Mouse (Mus musculus): Measurements from ENCODE around the gene Timeless. TPM values are rescaled to one million over a fixed set of nuclear protein-coding genes. Genes with fewer than 3 reads are reported as not detected.
A peak's percentile ranks its signal among the peaks of the same experiment; 100 is the strongest.

Timeless gene
- polyA plus RNA-seq, 1 experiment from 2014 or later = 58.7 TPM

DNA sequence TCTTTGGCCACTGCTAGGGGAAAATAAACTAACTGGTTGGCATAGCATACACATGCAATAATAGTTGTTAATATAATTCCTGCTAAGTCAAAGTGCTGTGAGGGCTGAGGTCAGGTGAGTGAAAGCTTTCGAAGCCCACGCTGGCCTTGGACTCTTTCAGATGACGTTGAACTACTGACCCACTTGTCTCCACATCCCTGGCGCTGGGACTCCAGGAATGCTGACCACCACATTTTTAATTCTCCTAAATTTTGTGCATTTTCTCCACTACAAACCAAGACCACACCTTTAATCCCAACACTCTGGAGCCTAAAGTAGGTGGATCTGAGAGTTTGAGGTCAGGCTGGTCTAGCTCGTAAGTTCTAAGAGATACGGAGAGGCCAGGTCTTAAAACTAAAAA is 38.8 kb upstream of the Timeless start:
- Histone ChIP-seq H3K27me3 (ENCODE audit: control insufficient read depth, insufficient read depth, low read length) (peaks cover 18% of the 10 kb centered on the region), H3K4me3 (ENCODE audit: low read depth, low read length) (no peak overlapping the region), H3K36me3 (ENCODE audit: control insufficient read depth, insufficient read depth, low read length) (no peaks in the 10 kb centered on the region), H3K27ac (ENCODE audit: low read depth, low read length) (no peak overlapping the region), H3K4me2 (ENCODE audit: low read depth) (no peak overlapping the region), H3K4me1 (ENCODE audit: control insufficient read depth, insufficient read depth, low read length) (0 out of 2 replicates have a peak, but pooled peaks cover 6% of the 10 kb centered on the region), H3K9me3 (ENCODE audit: control insufficient read depth, low read length) (no peaks in the 10 kb centered on the region), H3K9ac (ENCODE audit: low read length) (no peak overlapping the region)
- ATAC-seq (ENCODE audit: insufficient read depth, low FRiP score, low TSS enrichment) (no peak), DNase-seq (ENCODE audit: low spot score) (no peak)
- WGBS = 94% methylated on average over 6 of the region's 6 CpGs

DNA sequence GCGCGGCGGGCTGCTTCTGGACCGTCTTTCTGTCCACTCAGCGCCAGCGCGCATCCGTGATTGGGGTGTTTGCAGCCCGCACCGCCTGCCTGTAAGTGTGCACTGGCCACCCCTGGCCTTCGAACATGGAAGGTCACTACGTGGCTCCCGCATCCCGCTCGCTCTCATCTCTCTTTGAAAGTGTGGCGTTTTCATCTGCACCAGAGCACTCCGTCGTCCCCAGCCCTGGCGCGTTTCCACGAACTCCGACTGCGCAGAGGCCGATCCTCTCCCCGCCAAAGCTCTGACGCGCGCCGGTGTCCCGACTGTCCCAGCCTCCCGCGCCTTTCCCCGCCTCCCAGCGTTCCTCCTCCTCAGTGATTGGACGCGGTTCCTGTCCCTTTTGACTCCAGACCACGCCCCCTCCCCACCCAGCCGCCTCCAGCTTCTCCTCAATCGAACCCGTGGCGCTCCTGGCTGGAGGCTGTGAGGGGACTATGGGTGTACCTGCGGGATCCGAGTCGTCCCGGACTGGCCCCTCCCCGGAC is 37.8 kb upstream of the Timeless start, which contains the start of gene Gls2:
Gene Gls2 (plus strand): TSS at position 434 of the 527 bp plus-strand sequence.
- Histone ChIP-seq H3K27ac (ENCODE audit: low read depth, low read length) (no peak within 1 kb of the TSS), H3K4me3 (ENCODE audit: low read depth, low read length) (peak within 1 kb of the TSS; percentile 69), H3K4me2 (ENCODE audit: low read depth) (peak within 1 kb of the TSS; percentile 99), H3K4me1 (ENCODE audit: control insufficient read depth, insufficient read depth, low read length) (0 out of 2 replicates have a peak, but pooled peaks cover 6% of the 10 kb centered on the region), H3K9me3 (ENCODE audit: control insufficient read depth, low read length) (no peaks in the 10 kb centered on the region), H3K27me3 (ENCODE audit: control insufficient read depth, insufficient read depth, low read length) (peaks cover 18% of the 10 kb centered on the region), H3K9ac (ENCODE audit: low read length) (peak within 1 kb of the TSS; percentile 71), H3K36me3 (ENCODE audit: control insufficient read depth, insufficient read depth, low read length) (no peaks in the 10 kb centered on the region)
- peak; percentile 96 for ATAC-seq (ENCODE audit: insufficient read depth, low FRiP score, low TSS enrichment)
- under 1% methylated on average over 42 of the region's 46 CpGs for WGBS
- peak; percentile 96 for DNase-seq (ENCODE audit: low spot score)

DNA sequence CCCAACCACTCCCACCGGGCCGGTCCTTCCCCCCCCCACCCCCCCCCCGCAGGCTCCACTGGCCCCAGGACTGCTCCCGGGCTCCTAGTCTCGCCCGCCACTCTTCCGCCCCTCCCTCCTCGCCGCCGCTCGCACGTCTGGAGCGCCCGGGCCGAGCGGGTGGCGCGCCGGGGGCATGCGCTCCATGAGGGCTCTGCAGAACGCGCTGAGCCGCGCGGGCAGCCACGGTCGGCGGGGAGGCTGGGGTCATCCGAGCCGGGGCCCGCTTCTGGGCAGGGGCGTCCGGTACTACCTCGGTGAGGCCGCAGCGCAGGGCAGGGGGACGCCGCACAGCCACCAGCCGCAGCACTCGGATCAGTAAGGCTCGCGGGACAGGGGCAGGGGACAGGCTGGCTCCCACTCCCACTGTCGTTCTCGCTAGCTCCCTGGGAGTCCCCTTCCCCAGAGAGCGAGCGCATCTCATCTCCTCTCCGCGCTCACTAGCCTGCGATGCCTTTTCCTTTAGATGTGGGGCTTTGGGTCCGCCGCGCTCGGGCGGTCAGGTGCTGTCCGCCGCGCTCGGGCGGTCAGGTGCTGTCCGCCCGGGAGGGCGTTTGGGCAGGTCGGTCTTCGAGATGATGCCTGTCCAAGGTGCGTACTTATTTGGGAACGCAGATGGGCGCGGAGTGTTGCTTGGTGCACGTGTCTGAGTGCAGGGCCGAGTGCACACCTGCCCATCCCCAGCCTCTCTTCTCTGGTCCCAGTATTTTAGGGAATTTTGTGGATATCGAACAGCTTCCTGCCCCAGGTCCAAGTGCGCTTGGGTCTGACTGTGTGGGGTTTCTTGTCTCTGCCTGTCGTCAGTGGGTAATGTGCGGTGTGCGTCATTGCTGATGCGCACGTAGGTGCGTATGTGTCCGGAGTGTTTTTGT is 37.1 kb upstream of the Timeless start:
- DNase-seq (ENCODE audit: low spot score) (peak; percentile 18), ATAC-seq (ENCODE audit: insufficient read depth, low FRiP score, low TSS enrichment) (peak; percentile 84)
- no peak overlapping the region for H3K27ac ChIP-seq (ENCODE audit: low read depth, low read length)
- peaks cover 18% of the 10 kb centered on the region for H3K27me3 ChIP-seq (ENCODE audit: control insufficient read depth, insufficient read depth, low read length)
- peak overlapping the region; percentile 71 for H3K9ac ChIP-seq (ENCODE audit: low read length)
- no peaks in the 10 kb centered on the region for H3K36me3 ChIP-seq (ENCODE audit: control insufficient read depth, insufficient read depth, low read length)
- H3K4me3 ChIP-seq (ENCODE audit: low read depth, low read length) = peak overlapping the region; percentile 69
- WGBS = under 1% methylated on average over 63 of the region's 79 CpGs
- peak overlapping the region; percentile 99 for H3K4me2 ChIP-seq (ENCODE audit: low read depth)
- no peaks in the 10 kb centered on the region for H3K9me3 ChIP-seq (ENCODE audit: control insufficient read depth, low read length)
- H3K4me1 ChIP-seq (ENCODE audit: control insufficient read depth, insufficient read depth, low read length) = 0 out of 2 replicates have a peak, but pooled peaks cover 6% of the 10 kb centered on the region

DNA sequence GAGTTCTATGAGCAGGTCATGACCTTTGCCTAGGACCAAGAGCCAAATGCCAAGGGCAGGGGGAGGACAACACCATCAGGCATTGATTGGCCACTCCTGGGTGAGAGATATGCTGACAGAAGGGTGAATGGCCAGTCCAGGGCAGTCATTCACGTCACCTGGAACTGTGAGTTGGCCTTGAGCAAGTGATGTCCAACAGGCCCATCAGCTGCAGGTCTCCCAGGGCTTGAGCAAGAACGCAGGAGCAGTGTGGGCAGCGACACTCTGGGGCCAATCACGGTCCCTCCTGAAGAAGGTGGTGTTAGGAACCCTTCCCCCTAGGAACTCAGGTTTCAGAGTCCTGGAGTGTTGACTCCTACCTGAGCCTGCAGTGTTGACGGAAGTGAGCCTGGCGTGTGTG is 30.0 kb upstream of the Timeless start:
- no peak for DNase-seq (ENCODE audit: low spot score)
- H3K36me3 ChIP-seq (ENCODE audit: control insufficient read depth, insufficient read depth, low read length) = no peaks in the 10 kb centered on the region
- no peaks in the 10 kb centered on the region for H3K9me3 ChIP-seq (ENCODE audit: control insufficient read depth, low read length)
- H3K27ac ChIP-seq (ENCODE audit: low read depth, low read length) = no peak overlapping the region
- WGBS = 80% methylated on average over 6 of the region's 6 CpGs
- no peak for ATAC-seq (ENCODE audit: insufficient read depth, low FRiP score, low TSS enrichment)
- H3K4me3 ChIP-seq (ENCODE audit: low read depth, low read length) = no peak overlapping the region
- no peaks in the 10 kb centered on the region for H3K27me3 ChIP-seq (ENCODE audit: control insufficient read depth, insufficient read depth, low read length)
- H3K4me1 ChIP-seq (ENCODE audit: control insufficient read depth, insufficient read depth, low read length) = no peaks in the 10 kb centered on the region
- H3K9ac ChIP-seq (ENCODE audit: low read length) = no peak overlapping the region
- H3K4me2 ChIP-seq (ENCODE audit: low read depth) = no peak overlapping the region

DNA sequence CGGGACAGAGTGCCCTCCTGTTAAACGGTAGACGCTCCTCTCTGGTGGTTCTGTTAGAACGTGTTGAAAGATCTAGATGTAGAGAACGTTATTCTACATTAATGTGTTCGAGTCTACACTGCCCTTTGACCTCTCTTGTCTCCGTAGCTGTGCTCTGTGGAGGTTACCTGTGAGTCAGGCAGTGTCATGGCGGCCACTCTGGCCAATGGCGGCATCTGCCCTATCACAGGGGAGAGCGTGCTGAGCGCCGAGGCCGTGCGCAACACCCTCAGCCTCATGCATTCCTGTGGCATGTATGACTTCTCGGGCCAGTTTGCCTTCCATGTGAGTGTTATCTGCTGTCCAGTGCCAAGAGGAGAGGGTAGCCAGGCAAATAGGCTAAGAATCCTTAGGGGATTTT is 26.9 kb upstream of the Timeless start:
- no peak overlapping the region for H3K27ac ChIP-seq (ENCODE audit: low read depth, low read length)
- H3K9ac ChIP-seq (ENCODE audit: low read length) = no peak overlapping the region
- no peak overlapping the region for H3K4me2 ChIP-seq (ENCODE audit: low read depth)
- ATAC-seq (ENCODE audit: insufficient read depth, low FRiP score, low TSS enrichment) (no peak), DNase-seq (ENCODE audit: low spot score) (no peak)
- 90% methylated on average over 15 of the region's 15 CpGs for WGBS
- H3K27me3 ChIP-seq (ENCODE audit: control insufficient read depth, insufficient read depth, low read length) = no peaks in the 10 kb centered on the region
- no peaks in the 10 kb centered on the region for H3K9me3 ChIP-seq (ENCODE audit: control insufficient read depth, low read length)
- no peaks in the 10 kb centered on the region for H3K4me1 ChIP-seq (ENCODE audit: control insufficient read depth, insufficient read depth, low read length)
- H3K36me3 ChIP-seq (ENCODE audit: control insufficient read depth, insufficient read depth, low read length) = no peaks in the 10 kb centered on the region
- H3K4me3 ChIP-seq (ENCODE audit: low read depth, low read length) = no peak overlapping the region

DNA sequence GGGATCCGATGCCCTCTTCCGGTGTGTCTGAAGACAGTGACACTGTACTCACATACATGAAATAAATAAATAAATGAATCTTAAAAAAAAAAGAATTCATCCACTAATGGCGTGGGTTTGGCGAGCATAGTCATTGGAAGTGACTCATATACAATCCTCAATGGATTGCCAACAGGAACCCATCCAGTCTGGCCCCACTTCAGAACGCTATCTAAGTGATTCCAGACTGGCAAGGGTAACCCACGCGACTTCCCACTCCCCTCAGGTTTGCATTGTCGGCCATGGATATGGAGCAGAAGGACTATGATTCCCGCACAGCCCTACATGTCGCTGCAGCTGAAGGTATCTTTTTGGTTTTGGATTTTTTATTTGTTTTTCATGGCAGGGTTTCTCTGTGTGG is 23.5 kb upstream of the Timeless start:
- no peak for ATAC-seq (ENCODE audit: insufficient read depth, low FRiP score, low TSS enrichment)
- WGBS = 93% methylated on average over 10 of the region's 10 CpGs
- peaks cover 7% of the 10 kb centered on the region for H3K4me1 ChIP-seq (ENCODE audit: control insufficient read depth, insufficient read depth, low read length)
- H3K27ac ChIP-seq (ENCODE audit: low read depth, low read length) = no peak overlapping the region
- no peak overlapping the region for H3K4me2 ChIP-seq (ENCODE audit: low read depth)
- 0 out of 2 replicates have a peak, but pooled peaks cover under 1% of the 10 kb centered on the region for H3K27me3 ChIP-seq (ENCODE audit: control insufficient read depth, insufficient read depth, low read length)
- DNase-seq (ENCODE audit: low spot score) = no peak
- no peak overlapping the region for H3K4me3 ChIP-seq (ENCODE audit: low read depth, low read length)
- no peaks in the 10 kb centered on the region for H3K36me3 ChIP-seq (ENCODE audit: control insufficient read depth, insufficient read depth, low read length)
- H3K9me3 ChIP-seq (ENCODE audit: control insufficient read depth, low read length) = no peaks in the 10 kb centered on the region
- no peak overlapping the region for H3K9ac ChIP-seq (ENCODE audit: low read length)

DNA sequence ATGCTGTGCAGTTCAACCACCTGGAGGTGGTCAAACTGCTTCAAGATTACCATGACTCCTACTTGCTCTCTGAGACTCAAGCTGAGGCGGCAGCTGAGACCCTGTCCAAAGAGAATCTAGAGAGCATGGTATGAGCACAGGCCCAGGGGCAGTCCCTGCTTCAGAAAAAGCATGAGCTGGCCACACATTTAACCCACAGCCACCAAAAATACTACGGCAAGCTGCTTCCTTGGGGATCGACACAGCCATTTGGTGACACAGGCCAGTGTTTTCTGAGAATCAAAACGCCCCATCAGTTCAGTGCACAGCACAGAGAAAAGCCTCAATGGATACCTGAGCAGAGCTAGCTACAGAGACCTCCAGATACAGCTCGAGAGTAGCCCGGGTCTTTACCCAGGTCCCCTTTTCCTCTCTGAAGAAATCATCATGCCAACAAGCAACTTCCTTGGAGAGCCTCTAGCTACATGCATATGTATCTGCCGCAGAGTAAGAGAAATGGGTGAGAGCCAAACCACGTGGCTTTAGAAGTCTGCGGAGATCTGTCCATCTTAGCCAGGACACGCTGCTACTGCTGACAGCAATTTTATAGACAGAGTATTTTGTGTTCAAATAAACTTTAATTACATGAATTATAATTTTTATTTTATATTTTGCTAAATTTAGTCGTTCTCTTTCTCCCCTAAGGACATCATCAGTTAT is 22.4 kb upstream of the Timeless start:
- 94% methylated on average over 11 of the region's 11 CpGs for WGBS
- Histone ChIP-seq H3K9me3 (ENCODE audit: control insufficient read depth, low read length) (no peaks in the 10 kb centered on the region), H3K4me1 (ENCODE audit: control insufficient read depth, insufficient read depth, low read length) (peaks cover 7% of the 10 kb centered on the region), H3K4me2 (ENCODE audit: low read depth) (no peak overlapping the region), H3K27me3 (ENCODE audit: control insufficient read depth, insufficient read depth, low read length) (0 out of 2 replicates have a peak, but pooled peaks cover 5% of the 10 kb centered on the region), H3K27ac (ENCODE audit: low read depth, low read length) (no peak overlapping the region), H3K4me3 (ENCODE audit: low read depth, low read length) (no peak overlapping the region), H3K9ac (ENCODE audit: low read length) (no peak overlapping the region), H3K36me3 (ENCODE audit: control insufficient read depth, insufficient read depth, low read length) (no peaks in the 10 kb centered on the region)
- no peak for ATAC-seq (ENCODE audit: insufficient read depth, low FRiP score, low TSS enrichment)
- DNase-seq (ENCODE audit: low spot score) = no peak

DNA sequence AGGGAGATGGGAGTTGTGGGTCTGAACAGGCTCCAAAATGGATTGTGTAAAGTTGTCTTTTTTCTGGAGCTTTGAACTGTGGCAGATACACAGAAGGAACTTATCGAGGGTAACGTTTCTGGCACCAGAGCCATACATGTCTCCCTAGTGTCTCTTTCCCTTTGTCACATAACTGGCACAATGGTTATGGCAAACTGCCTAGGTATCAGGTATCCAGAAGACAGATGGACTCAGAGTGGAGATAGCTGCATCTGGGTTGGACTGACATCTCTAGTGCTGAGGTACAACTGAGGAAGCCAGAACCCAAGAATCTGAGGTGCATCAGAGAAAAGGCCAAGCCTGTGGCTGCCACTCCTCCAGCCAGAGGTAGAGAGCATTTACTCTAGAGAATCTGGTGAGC is 21.7 kb upstream of the Timeless start:
- Histone ChIP-seq H3K36me3 (ENCODE audit: control insufficient read depth, insufficient read depth, low read length) (no peaks in the 10 kb centered on the region), H3K4me2 (ENCODE audit: low read depth) (peak overlapping the region; percentile 88; the same call in 1 of the 2 replicates), H3K27me3 (ENCODE audit: control insufficient read depth, insufficient read depth, low read length) (0 out of 2 replicates have a peak, but pooled peaks cover 5% of the 10 kb centered on the region), H3K27ac (ENCODE audit: low read depth, low read length) (no peak overlapping the region), H3K4me3 (ENCODE audit: low read depth, low read length) (no peak overlapping the region), H3K9me3 (ENCODE audit: control insufficient read depth, low read length) (no peaks in the 10 kb centered on the region), H3K4me1 (ENCODE audit: control insufficient read depth, insufficient read depth, low read length) (peaks cover 7% of the 10 kb centered on the region), H3K9ac (ENCODE audit: low read length) (no peak overlapping the region)
- 90% methylated on average over 2 of the region's 2 CpGs for WGBS
- ATAC-seq (ENCODE audit: insufficient read depth, low FRiP score, low TSS enrichment) = no peak
- no peak for DNase-seq (ENCODE audit: low spot score)

Measured in neural tube, embryonic 11.5 days (tissue).